Mouse (Mus musculus): ENCODE data around the gene Zfr. TPM values are rescaled to one million over a fixed set of nuclear protein-coding genes. Genes with fewer than 3 reads are reported as not detected.
A peak's percentile ranks its signal among the peaks of the same experiment; 100 is the strongest.

Zfr gene
- total and polyA plus RNA-seq, 3 experiments, result 47.5 to 89.8 (median 84.9) TPM

GRCm38 (mm10) chr15:12215415-12215718 is 97.7 kb downstream of the Zfr start:
- no peak for TF ChIP-seq USF1 (IDR thresholded peaks at IDR 0.05; ENCODE audit: low read depth, low read length)
- no peak overlapping the region for H3K4me2 ChIP-seq (ENCODE audit: insufficient read depth, low read depth, poor library complexity, severe bottlenecking)
- peaks cover 0 to 23% of the 10 kb centered on the region in 2 experiments for H3K36me3 ChIP-seq (replicated peaks in 1 of 2; ENCODE audit: control insufficient read depth in 1 of 2, insufficient read depth in 1 of 2, low read length in 1 of 2)
- no peaks in the 10 kb centered on the region for H3K9me3 ChIP-seq (replicated peaks; ENCODE audit: low read length)
- no peak overlapping the region for H3K4me3 ChIP-seq (replicated peaks in 1 of 3; ENCODE audit: low read depth in 2 of 3, low read length in 2 of 3, poor library complexity in 1 of 3)
- dilution Hi-C loops (cut with MboI; ENCODE audit: extremely low pct_ligation_motif_present, extremely low pct_unique_long_range_greater_than_20kb, low sequenced_read_pairs), result no loop called here
- DNase-seq (ENCODE audit: extremely low read depth), result no peak
- H3K79me2 ChIP-seq (replicated peaks; ENCODE audit: control insufficient read depth, extremely low read depth, insufficient read depth, poor library complexity, severe bottlenecking), result peaks cover 17% of the 10 kb centered on the region
- in situ Hi-C loops (cut with MboI; ENCODE audit: low pct_ligation_motif_present, low pct_unique_long_range_greater_than_20kb, low sequenced_read_pairs), result no loop called here
- no peak overlapping the region for H3K9ac ChIP-seq (ENCODE audit: insufficient read depth, low read depth)
- no peak overlapping the region for H3K27ac ChIP-seq (ENCODE audit: insufficient read depth, low read depth)
- H3K4me1 ChIP-seq (ENCODE audit: control insufficient read depth in 1 of 2, insufficient read depth in 2 of 2), result peaks cover 34 to 60% of the 10 kb centered on the region in 2 experiments
- H3K27me3 ChIP-seq (replicated peaks), result no peaks in the 10 kb centered on the region

GRCm38 (mm10) chr15:12216119-12216518 is 98.5 kb downstream of the Zfr start:
- Histone ChIP-seq H3K27me3 (replicated peaks) (no peaks in the 10 kb centered on the region), H3K36me3 (replicated peaks in 1 of 2; ENCODE audit: control insufficient read depth in 1 of 2, insufficient read depth in 1 of 2, low read length in 1 of 2) (peaks cover 0 to 23% of the 10 kb centered on the region in 2 experiments), H3K79me2 (replicated peaks; ENCODE audit: control insufficient read depth, extremely low read depth, insufficient read depth, poor library complexity, severe bottlenecking) (peaks cover 17% of the 10 kb centered on the region), H3K9me3 (replicated peaks; ENCODE audit: low read length) (no peaks in the 10 kb centered on the region), H3K4me3 (replicated peaks in 1 of 3; ENCODE audit: low read depth in 2 of 3, low read length in 2 of 3, poor library complexity in 1 of 3) (no peak overlapping the region), H3K9ac (ENCODE audit: insufficient read depth, low read depth) (no peak overlapping the region), H3K4me2 (ENCODE audit: insufficient read depth, low read depth, poor library complexity, severe bottlenecking) (no peak overlapping the region; the same call in 1 of the 2 replicates), H3K27ac (ENCODE audit: insufficient read depth, low read depth) (no peak overlapping the region; the same call in 1 of the 2 replicates), H3K4me1 (ENCODE audit: control insufficient read depth in 1 of 2, insufficient read depth in 2 of 2) (peaks cover 34 to 60% of the 10 kb centered on the region in 2 experiments)
- in situ Hi-C loops (cut with MboI; ENCODE audit: low pct_ligation_motif_present, low pct_unique_long_range_greater_than_20kb, low sequenced_read_pairs) (no loop called here), dilution Hi-C loops (cut with MboI; ENCODE audit: extremely low pct_ligation_motif_present, extremely low pct_unique_long_range_greater_than_20kb, low sequenced_read_pairs) (no loop called here)
- peak; percentile 67 for TF ChIP-seq EP300 (IDR thresholded peaks at IDR 0.05; ENCODE audit: low read length)
- TF ChIP-seq BHLHE40 (IDR thresholded peaks at IDR 0.05; ENCODE audit: low read depth, low read length), result peak; percentile 37; the same call in 1 of the 2 replicates
- peak; percentile 62; the same call in 1 of the 2 replicates for TF ChIP-seq TCF12 (IDR thresholded peaks at IDR 0.05; ENCODE audit: low read depth, low read length)
- no peak for TF ChIP-seq MAZ (IDR thresholded peaks at IDR 0.05; ENCODE audit: low read depth, low read length)
- no peak for TF ChIP-seq JUND (conservative IDR thresholded peaks at IDR 0.05; ENCODE audit: low read depth, low read length)
- TF ChIP-seq ZC3H11A (IDR thresholded peaks at IDR 0.05; ENCODE audit: low read depth, low read length), result no peak
- peak; percentile 58 for TF ChIP-seq NRF1 (IDR thresholded peaks at IDR 0.05; ENCODE audit: low read depth, low read length)
- peak; percentile 64 for TF ChIP-seq MAX (IDR thresholded peaks at IDR 0.05; ENCODE audit: low read length)
- 0 out of 2 replicates have a peak, but pooled peaks have one; percentile 36 for TF ChIP-seq MYC (IDR thresholded peaks at IDR 0.05; ENCODE audit: low read depth, low read length)
- peak; percentile 71; the same call in 1 of the 2 replicates for TF ChIP-seq MEF2A (IDR thresholded peaks at IDR 0.05; ENCODE audit: borderline replicate concordance, low read depth, low read length)
- 0 out of 2 replicates have a peak, but pooled peaks have one; percentile 12 for TF ChIP-seq MXI1 (IDR thresholded peaks at IDR 0.05; ENCODE audit: low read depth, low read length)
- peak; percentile 60 for TF ChIP-seq SIN3A (IDR thresholded peaks at IDR 0.05; ENCODE audit: low read length)
- 0 out of 2 replicates have a peak, but pooled peaks have one; percentile 44 for TF ChIP-seq RCOR1 (conservative IDR thresholded peaks at IDR 0.05; ENCODE audit: low read depth, low read length)
- DNase-seq (ENCODE audit: extremely low read depth), result no peak
